Mouse (Mus musculus) C2C12 (cell line): ENCODE measurements at regions not wholly inside any gene's neighbourhood (a gene's known extent, or its start where the extent isn't known, plus 50 kb on each side); places are given as distances from the start of the nearest gene placed in this dataset.

Experiments used
- CTCF ChIP-seq: IDR thresholded peaks from one replicate; pipeline ENCODE4 v1.5.1; 2011; ENCODE audit not compliant: control insufficient read depth, insufficient read depth, insufficient read length
- MYOD1 ChIP-seq: IDR thresholded peaks from one replicate; pipeline ENCODE4 v1.6.1; 2011; ENCODE audit warnings: low read depth; ENCODE audit not compliant: control insufficient read depth, insufficient read length

DNA sequence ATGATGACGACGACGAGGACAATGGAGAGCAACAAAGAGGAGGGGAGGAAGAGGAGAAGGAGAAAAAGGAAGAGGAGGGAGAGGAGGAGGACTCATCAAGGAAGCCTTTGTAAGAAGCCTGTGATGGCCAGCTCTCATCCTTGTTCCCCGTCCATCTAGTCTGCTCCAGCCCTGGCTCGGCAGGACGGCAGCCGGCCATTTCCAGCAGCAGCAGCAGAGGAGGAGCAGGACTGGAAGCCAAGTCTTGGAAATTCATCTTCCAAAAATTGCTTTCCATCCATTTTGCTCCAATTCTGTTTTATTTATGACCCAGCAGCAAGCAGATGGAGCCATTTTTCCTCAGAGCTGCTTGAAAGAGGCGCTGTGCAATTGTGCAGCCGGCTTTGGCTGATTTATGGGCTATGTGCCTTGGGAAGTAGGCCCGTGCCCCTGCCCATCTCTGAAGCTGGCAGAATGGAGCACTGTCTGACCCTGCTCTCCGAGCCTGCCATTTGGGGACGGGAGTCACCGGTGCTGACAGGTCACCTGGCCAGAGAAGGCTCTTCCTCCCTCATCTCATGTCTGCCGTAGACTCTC, 231.2 kb upstream of the N4bp1 start:
- no peak for TF ChIP-seq CTCF
- no peak for TF ChIP-seq MYOD1
